Mouse (Mus musculus): ENCODE measurements around the gene Dcaf11. TPM values are rescaled to one million over a fixed set of nuclear protein-coding genes. Genes with fewer than 3 reads are reported as not detected.

Dcaf11 gene
- polyA plus RNA-seq, 1 experiment from 2014 or later: 105 TPM

GRCm38 (mm10) chr14:55613346-55613745 is 53.5 kb downstream of the Dcaf11 start:
- Histone ChIP-seq H3K9me3 (no peaks in the 10 kb centered on the region), H3K36me3 (peaks cover 17% of the 10 kb centered on the region), H3K27me3 (replicated peaks) (no peaks in the 10 kb centered on the region), H3K27ac (no peak overlapping the region), H3K4me1 (no peaks in the 10 kb centered on the region), H3K4me2 (replicated peaks) (no peak overlapping the region), H3K4me3 (no peak overlapping the region), H3K9ac (no peak overlapping the region)
- ATAC-seq (ENCODE audit: low FRiP score, low read depth): no peak
- WGBS: 77% methylated on average over 6 of the region's 6 CpGs

DNA sequence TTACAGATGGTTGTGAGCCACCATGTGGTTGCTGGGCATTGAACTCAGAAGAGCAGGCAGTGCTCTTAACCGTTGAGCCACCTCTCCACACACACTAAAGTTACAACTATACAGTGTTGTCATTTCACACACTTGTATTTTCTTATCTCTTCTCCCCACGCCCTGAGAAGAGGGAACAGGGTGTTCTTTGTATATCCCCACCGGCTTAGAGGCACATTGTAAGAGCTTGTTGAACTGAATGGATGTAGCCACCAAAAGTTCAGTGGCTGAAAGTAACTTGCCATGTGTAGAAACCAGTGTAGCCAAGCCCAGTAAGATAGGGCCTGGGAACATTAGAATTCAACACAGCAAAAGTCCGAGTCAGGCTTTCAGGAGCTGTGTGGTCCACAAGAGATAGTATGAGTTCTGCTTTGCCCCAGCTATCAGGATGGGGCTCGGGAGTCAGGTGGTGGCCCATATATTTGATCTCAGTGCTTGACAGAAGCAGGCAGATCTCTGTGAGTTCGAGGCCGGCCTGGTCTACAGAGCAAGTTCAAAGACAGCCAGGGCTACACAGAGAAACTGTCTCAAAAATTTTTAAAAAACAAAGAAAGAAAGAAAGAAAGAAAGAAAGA is 54.9 kb downstream of the Dcaf11 start:
- no peak overlapping the region for H3K9ac ChIP-seq
- H3K4me3 ChIP-seq: no peak overlapping the region
- WGBS: 80% methylated on average over 7 of the region's 7 CpGs
- ATAC-seq (ENCODE audit: low FRiP score, low read depth): no peak
- no peaks in the 10 kb centered on the region for H3K9me3 ChIP-seq
- H3K36me3 ChIP-seq: peaks cover 4% of the 10 kb centered on the region
- H3K27me3 ChIP-seq (replicated peaks): no peaks in the 10 kb centered on the region
- no peak overlapping the region for H3K4me2 ChIP-seq (replicated peaks)
- H3K4me1 ChIP-seq: no peaks in the 10 kb centered on the region
- no peak overlapping the region for H3K27ac ChIP-seq

DNA sequence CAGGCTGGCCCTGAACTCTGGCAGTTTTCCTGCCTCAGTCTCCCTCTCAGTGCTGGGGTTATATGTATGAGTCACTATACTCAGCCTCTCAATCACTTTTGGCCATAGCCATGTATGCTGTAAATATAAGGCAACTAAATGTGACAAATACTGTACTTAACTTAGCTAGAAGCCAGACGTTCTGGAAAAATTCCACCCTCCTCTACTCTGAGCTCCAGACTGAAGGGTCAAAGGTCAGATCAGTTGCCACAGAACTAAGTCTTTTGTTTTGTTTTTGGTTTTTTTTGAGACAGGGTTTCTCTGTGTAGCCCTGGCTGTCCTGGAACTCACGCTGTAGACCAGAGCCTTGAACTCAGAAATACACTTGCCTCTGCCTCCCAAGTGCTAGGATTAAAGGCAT is 56.1 kb downstream of the Dcaf11 start:
- no peak overlapping the region for H3K9ac ChIP-seq
- no peaks in the 10 kb centered on the region for H3K9me3 ChIP-seq
- WGBS: 55% methylated on average over 2 of the region's 2 CpGs
- H3K27ac ChIP-seq: no peak overlapping the region
- no peaks in the 10 kb centered on the region for H3K36me3 ChIP-seq
- H3K4me1 ChIP-seq: no peaks in the 10 kb centered on the region
- ATAC-seq (ENCODE audit: low FRiP score, low read depth): no peak
- H3K4me3 ChIP-seq: no peak overlapping the region
- no peak overlapping the region for H3K4me2 ChIP-seq (replicated peaks)
- no peaks in the 10 kb centered on the region for H3K27me3 ChIP-seq (replicated peaks)

GRCm38 (mm10) chr14:55616844-55617243 is 57.0 kb downstream of the Dcaf11 start:
- Histone ChIP-seq H3K9ac (no peak overlapping the region), H3K27me3 (replicated peaks) (no peaks in the 10 kb centered on the region), H3K4me1 (no peaks in the 10 kb centered on the region), H3K4me3 (no peak overlapping the region), H3K36me3 (no peaks in the 10 kb centered on the region), H3K9me3 (no peaks in the 10 kb centered on the region), H3K4me2 (replicated peaks) (no peak overlapping the region), H3K27ac (no peak overlapping the region)
- no peak for ATAC-seq (ENCODE audit: low FRiP score, low read depth)
- WGBS: 90% methylated on average over 2 of the region's 2 CpGs

- Histone ChIP-seq H3K27me3 (replicated peaks) (no peaks in the 10 kb centered on the region), H3K4me1 (no peaks in the 10 kb centered on the region), H3K27ac (no peak within 1 kb of the TSS), H3K4me3 (peak within 1 kb of the TSS; percentile 20), H3K9ac (peak within 1 kb of the TSS; percentile 40; the same call in 1 of the 2 replicates), H3K9me3 (no peaks in the 10 kb centered on the region), H3K36me3 (no peaks in the 10 kb centered on the region), H3K4me2 (replicated peaks) (peak within 1 kb of the TSS; percentile 51)
- ATAC-seq (ENCODE audit: low FRiP score, low read depth): peak; percentile 83
- 22% methylated on average over 21 of the region's 21 CpGs for WGBS
Measured at GRCm38 (mm10) chr14:55617822-55618221, 58.0 kb downstream of the Dcaf11 start, which contains the start of gene Rec8. TSS of gene Rec8 (plus strand) at chr14:55618037.

DNA sequence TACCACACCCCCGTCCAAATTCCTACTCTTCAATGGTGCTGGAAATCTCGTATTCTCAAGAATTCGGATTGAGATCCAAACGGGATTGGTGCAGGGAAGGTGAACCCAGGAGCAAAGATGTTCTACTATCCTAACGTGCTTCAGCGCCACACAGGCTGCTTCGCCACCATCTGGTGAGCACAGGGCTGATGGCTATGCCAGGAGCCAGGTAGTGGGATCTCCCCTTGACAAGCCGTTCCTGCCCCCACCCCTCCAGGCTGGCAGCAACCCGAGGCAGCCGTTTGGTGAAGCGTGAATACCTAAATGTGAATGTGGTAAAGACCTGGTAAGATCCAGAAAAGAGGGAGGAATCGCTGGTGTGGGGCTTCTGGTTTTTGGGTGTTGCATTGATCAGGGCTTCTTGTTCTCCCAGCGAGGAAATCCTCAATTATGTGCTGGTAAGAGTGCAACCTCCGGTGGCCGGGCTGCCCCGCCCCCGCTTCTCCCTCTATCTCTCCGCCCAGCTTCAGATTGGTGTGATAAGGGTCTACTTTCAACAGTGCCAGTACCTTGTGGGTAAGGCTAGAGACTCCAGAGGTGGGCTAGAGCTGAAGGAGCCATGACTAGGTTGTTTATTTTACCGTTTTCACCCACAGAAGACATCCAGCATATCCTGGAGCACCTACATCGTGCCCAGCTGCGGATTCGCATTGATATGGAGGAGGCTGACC is 58.8 kb downstream of the Dcaf11 start:
- Histone ChIP-seq H3K9me3 (no peaks in the 10 kb centered on the region), H3K4me1 (no peaks in the 10 kb centered on the region), H3K4me2 (replicated peaks) (peak overlapping the region; percentile 51), H3K36me3 (peaks cover 1% of the 10 kb centered on the region; the same call in 1 of the 2 replicates), H3K9ac (peak overlapping the region; percentile 40; the same call in 1 of the 2 replicates), H3K27me3 (replicated peaks) (no peaks in the 10 kb centered on the region), H3K27ac (no peak overlapping the region), H3K4me3 (peak overlapping the region; percentile 20)
- 52% methylated on average over 22 of the region's 22 CpGs for WGBS
- no peak for ATAC-seq (ENCODE audit: low FRiP score, low read depth)

Other genes with a start within 250 kb of the Dcaf11 start
- gene Dhrs4, start 81.2 kb upstream of the Dcaf11 start, polyA plus RNA-seq (2016; fragmentation: Nextera tagmentation; extraction: Ambion mirVana): 41.5 and 41.7 TPM in 2 replicates
- 16.1 and 16.8 TPM in 2 replicates for gene Carmil3, start 69.4 kb upstream of the Dcaf11 start, polyA plus RNA-seq (2016; fragmentation: Nextera tagmentation; extraction: Ambion mirVana)
- 1.4 and 2.4 TPM in 2 replicates for gene Cpne6, start 49.6 kb upstream of the Dcaf11 start, polyA plus RNA-seq (2016; fragmentation: Nextera tagmentation; extraction: Ambion mirVana)
- gene Nrl, start 35.0 kb upstream of the Dcaf11 start, polyA plus RNA-seq (2016; fragmentation: Nextera tagmentation; extraction: Ambion mirVana): 0.10 and 0.19 TPM in 2 replicates
- gene Pck2, start 19.7 kb upstream of the Dcaf11 start, polyA plus RNA-seq (2016; fragmentation: Nextera tagmentation; extraction: Ambion mirVana): 18.2 and 21.0 TPM in 2 replicates
- gene A730061H03Rik, start 400 bp downstream of the Dcaf11 start, polyA plus RNA-seq (2016; fragmentation: Nextera tagmentation; extraction: Ambion mirVana): not detected in 2 replicates
- gene Fitm1, start 15.6 kb downstream of the Dcaf11 start, polyA plus RNA-seq (2016; fragmentation: Nextera tagmentation; extraction: Ambion mirVana): 4.0 and 4.3 TPM in 2 replicates
- gene Psme1, start 18.1 kb downstream of the Dcaf11 start, polyA plus RNA-seq (2016; fragmentation: Nextera tagmentation; extraction: Ambion mirVana): 120 and 128 TPM in 2 replicates
- gene Emc9, start 25.3 kb downstream of the Dcaf11 start, polyA plus RNA-seq (2016; fragmentation: Nextera tagmentation; extraction: Ambion mirVana): 8.9 and 12.7 TPM in 2 replicates
- 212 and 223 TPM in 2 replicates for gene Psme2, start 31.1 kb downstream of the Dcaf11 start, polyA plus RNA-seq (2016; fragmentation: Nextera tagmentation; extraction: Ambion mirVana)
- gene Rnf31, start 31.7 kb downstream of the Dcaf11 start, polyA plus RNA-seq (2016; fragmentation: Nextera tagmentation; extraction: Ambion mirVana): 17.8 and 21.0 TPM in 2 replicates
- 8.8 and 9.0 TPM in 2 replicates for gene Irf9, start 43.6 kb downstream of the Dcaf11 start, polyA plus RNA-seq (2016; fragmentation: Nextera tagmentation; extraction: Ambion mirVana)
- gene Rec8, start 58.0 kb downstream of the Dcaf11 start, polyA plus RNA-seq (2016; fragmentation: Nextera tagmentation; extraction: Ambion mirVana): 20.6 and 22.8 TPM in 2 replicates
- gene Ipo4, start 76.0 kb downstream of the Dcaf11 start, polyA plus RNA-seq (2016; fragmentation: Nextera tagmentation; extraction: Ambion mirVana): 73.7 and 85.6 TPM in 2 replicates
- gene Gm49378, start 77.9 kb downstream of the Dcaf11 start, polyA plus RNA-seq (2016; fragmentation: Nextera tagmentation; extraction: Ambion mirVana): 2.1 and 3.6 TPM in 2 replicates
- gene Tm9sf1, start 83.8 kb downstream of the Dcaf11 start, polyA plus RNA-seq (2016; fragmentation: Nextera tagmentation; extraction: Ambion mirVana): 62.7 and 68.6 TPM in 2 replicates
- 0.53 and 0.77 TPM in 2 replicates for gene Tssk4, start 90.2 kb downstream of the Dcaf11 start, polyA plus RNA-seq (2016; fragmentation: Nextera tagmentation; extraction: Ambion mirVana)
- gene Mdp1, start 100.5 kb downstream of the Dcaf11 start, polyA plus RNA-seq (2016; fragmentation: Nextera tagmentation; extraction: Ambion mirVana): 70.1 and 71.0 TPM in 2 replicates
- gene Gmpr2, start 111.9 kb downstream of the Dcaf11 start, polyA plus RNA-seq (2016; fragmentation: Nextera tagmentation; extraction: Ambion mirVana): 60.7 and 61.6 TPM in 2 replicates
- gene Nedd8, start 112.1 kb downstream of the Dcaf11 start, polyA plus RNA-seq (2016; fragmentation: Nextera tagmentation; extraction: Ambion mirVana): 555 and 567 TPM in 2 replicates
- gene Tinf2, start 121.8 kb downstream of the Dcaf11 start, polyA plus RNA-seq (2016; fragmentation: Nextera tagmentation; extraction: Ambion mirVana): 44.1 and 45.7 TPM in 2 replicates
- gene Tgm1, start 153.9 kb downstream of the Dcaf11 start, polyA plus RNA-seq (2016; fragmentation: Nextera tagmentation; extraction: Ambion mirVana): 0.34 and 0.36 TPM in 2 replicates
- 42.0 and 46.3 TPM in 2 replicates for gene Rabggta, start 162.3 kb downstream of the Dcaf11 start, polyA plus RNA-seq (2016; fragmentation: Nextera tagmentation; extraction: Ambion mirVana)
- 74.1 and 81.8 TPM in 2 replicates for gene Dhrs1, start 185.7 kb downstream of the Dcaf11 start, polyA plus RNA-seq (2016; fragmentation: Nextera tagmentation; extraction: Ambion mirVana)
- gene Nop9, start 185.7 kb downstream of the Dcaf11 start, polyA plus RNA-seq (2016; fragmentation: Nextera tagmentation; extraction: Ambion mirVana): 44.2 and 47.0 TPM in 2 replicates
- 0.30 TPM in 1 of 2 replicates, not detected in the other for gene Cideb, start 198.5 kb downstream of the Dcaf11 start, polyA plus RNA-seq (2016; fragmentation: Nextera tagmentation; extraction: Ambion mirVana)
- 0.37 and 0.52 TPM in 2 replicates for gene Ltb4r2, start 201.4 kb downstream of the Dcaf11 start, polyA plus RNA-seq (2016; fragmentation: Nextera tagmentation; extraction: Ambion mirVana)
- 0.23 and 0.37 TPM in 2 replicates for gene Ltb4r1, start 206.0 kb downstream of the Dcaf11 start, polyA plus RNA-seq (2016; fragmentation: Nextera tagmentation; extraction: Ambion mirVana)
- 9.2 and 10.1 TPM in 2 replicates for gene Adcy4, start 224.1 kb downstream of the Dcaf11 start, polyA plus RNA-seq (2016; fragmentation: Nextera tagmentation; extraction: Ambion mirVana)
- gene Ripk3, start 228.9 kb downstream of the Dcaf11 start, polyA plus RNA-seq (2016; fragmentation: Nextera tagmentation; extraction: Ambion mirVana): 7.9 and 8.7 TPM in 2 replicates